Mouse (Mus musculus) C2C12 (cell line): ENCODE data around the gene Qars.

Experiments
- CEBPB ChIP-seq: IDR thresholded peaks from one replicate; pipeline ENCODE4 v1.6.1; 2011; ENCODE audit warnings: low read depth, mild to moderate bottlenecking, control low read depth, moderate library complexity
- CTCF ChIP-seq: IDR thresholded peaks from one replicate; pipeline ENCODE4 v1.5.1; 2011; ENCODE audit not compliant: control insufficient read depth, insufficient read depth, insufficient read length
- MAX ChIP-seq: IDR thresholded peaks from one replicate; pipeline ENCODE4 v1.6.1; 2011; ENCODE audit warnings: mild to moderate bottlenecking, control low read depth
- MYOD1 ChIP-seq: IDR thresholded peaks from one replicate; pipeline ENCODE4 v1.6.1; 2011; ENCODE audit warnings: low read depth; ENCODE audit not compliant: control insufficient read depth, insufficient read length
- MYOG ChIP-seq: IDR thresholded peaks from one replicate; pipeline ENCODE4 v1.6.1; 2011; ENCODE audit not compliant: control insufficient read depth, insufficient read length; ENCODE audit errors: extremely low read depth
- USF1 ChIP-seq: IDR thresholded peaks from one replicate; pipeline ENCODE4 v1.6.1; 2011; ENCODE audit warnings: low read depth, mild to moderate bottlenecking, control low read depth, moderate library complexity

DNA sequence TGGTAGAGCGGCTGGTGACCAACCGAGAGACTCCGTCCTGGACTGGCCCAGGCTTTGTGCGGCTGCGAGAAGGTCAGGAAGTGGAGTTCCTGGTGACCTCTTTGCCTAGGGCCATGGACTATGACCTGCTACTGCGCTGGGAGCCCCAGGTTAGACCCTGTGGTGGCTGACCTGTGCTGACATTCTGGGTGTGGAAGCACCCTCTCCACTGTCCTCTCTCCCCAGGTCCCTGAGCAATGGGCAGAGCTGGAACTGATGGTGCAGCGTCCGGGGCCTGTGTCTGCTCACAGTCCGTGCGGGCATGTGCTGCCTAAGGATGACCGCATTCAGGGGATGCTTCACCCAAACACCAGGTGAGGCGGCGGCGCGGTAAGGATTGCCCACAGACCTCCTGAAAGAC, 23.5 kb upstream of the Qars start:
- TF ChIP-seq CTCF (no peak), MYOD1 (no peak), CEBPB (no peak), USF1 (no peak), MAX (no peak), MYOG (no peak)
